Mouse (Mus musculus): ENCODE results near the gene Ppfibp2.

DNA sequence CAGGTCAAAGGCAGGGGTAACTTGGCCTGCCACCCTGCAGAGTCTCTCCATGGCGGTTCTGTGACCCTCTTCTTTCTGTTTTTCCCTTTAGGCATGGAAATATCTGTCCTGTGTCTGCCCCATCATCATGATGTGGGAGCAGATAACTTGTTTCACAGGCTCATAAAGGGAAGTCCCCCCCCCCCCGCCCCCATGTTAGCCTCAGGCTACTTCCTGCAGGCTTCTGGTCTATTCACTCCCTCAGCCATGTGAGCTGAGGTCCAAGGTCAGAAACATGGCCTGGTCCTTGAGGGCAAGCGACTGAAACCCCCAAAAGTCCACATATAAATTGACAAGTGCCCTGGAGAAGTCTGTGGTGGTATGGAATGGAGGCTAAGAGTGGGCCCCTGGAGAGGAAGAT is 25.1 kb downstream of the Ppfibp2 start:
- TF ChIP-seq POLR2A (IDR thresholded peaks at IDR 0.05; ENCODE audit: insufficient read depth, low read length) (no peak), EP300 (IDR thresholded peaks at IDR 0.05; ENCODE audit: insufficient read depth, low read depth, low read length) (no peak)
